Mouse (Mus musculus) midbrain, embryonic 10.5 days (tissue): Measurements from ENCODE around the gene Gga3. TPM values are rescaled to one million over a fixed set of nuclear protein-coding genes. Genes with fewer than 3 reads are reported as not detected.

Experiments
- DNase-seq: peaks from one replicate; pipeline ENCODE4 v3.0.0-alpha.2; 2017; ENCODE audit warnings: low spot score
- H3K27ac ChIP-seq: fragments of 300-500 bp; sonication (generic); replicated peaks from 2 replicates; pipeline ENCODE4 v1.5.1; 2016; ENCODE audit warnings: mild to moderate bottlenecking
- H3K27me3 ChIP-seq: fragments of 300-500 bp; sonication (generic); 2 replicates; pipeline ENCODE4 v1.6.1; 2016; ENCODE audit warnings: low read depth, mild to moderate bottlenecking; ENCODE audit not compliant: poor library complexity, severe bottlenecking
- H3K36me3 ChIP-seq: fragments of 300-500 bp; sonication (generic); 2 replicates; pipeline ENCODE4 v1.6.1; 2016; ENCODE audit warnings: mild to moderate bottlenecking, moderate library complexity
- H3K4me1 ChIP-seq: fragments of 300-500 bp; sonication (generic); 2 replicates; pipeline ENCODE4 v1.6.1; 2016
- H3K4me3 ChIP-seq: fragments of 300-500 bp; sonication (generic); 2 replicates; pipeline ENCODE4 v1.5.1; 2016; ENCODE audit warnings: mild to moderate bottlenecking, moderate library complexity
- H3K9me3 ChIP-seq: fragments of 300-500 bp; sonication (generic); replicated peaks from 2 replicates; pipeline ENCODE4 v1.6.1; 2016; ENCODE audit warnings: mild to moderate bottlenecking
- WGBS: fragments of 180-500 bp; shearing (Covaris S2); methylation state at CpG from one replicate; pipeline ENCODE4 v1.1.7; 2016; 5-methylcytosine and 5-hydroxymethylcytosine counted together
- polyA plus RNA-seq: library from polyadenylated mRNA; unstranded; fragments of >200 nt; fragmentation: Nextera tagmentation; extraction: Ambion mirVana; gene quantifications from 2 replicates; pipeline ENCODE4 v1.2.1, GENCODE M21; 2016

The Gga3 gene
- polyA plus RNA-seq, 1 experiment from 2014 or later, result 34.1 TPM

- H3K4me3 ChIP-seq, result no peak overlapping the region
- no peaks in the 10 kb centered on the region for H3K9me3 ChIP-seq
- peaks cover 26% of the 10 kb centered on the region for H3K36me3 ChIP-seq
- H3K27ac ChIP-seq, result no peak overlapping the region
- H3K27me3 ChIP-seq, result no peaks in the 10 kb centered on the region
- WGBS, result 91% methylated on average over 3 of the region's 4 CpGs
- H3K4me1 ChIP-seq, result peaks cover 5% of the 10 kb centered on the region; the same call in 1 of the 2 replicates
- no peak for DNase-seq
Measured at GRCm38 (mm10) chr11:115640311-115640828, 36.5 kb upstream of the Gga3 start.

DNA sequence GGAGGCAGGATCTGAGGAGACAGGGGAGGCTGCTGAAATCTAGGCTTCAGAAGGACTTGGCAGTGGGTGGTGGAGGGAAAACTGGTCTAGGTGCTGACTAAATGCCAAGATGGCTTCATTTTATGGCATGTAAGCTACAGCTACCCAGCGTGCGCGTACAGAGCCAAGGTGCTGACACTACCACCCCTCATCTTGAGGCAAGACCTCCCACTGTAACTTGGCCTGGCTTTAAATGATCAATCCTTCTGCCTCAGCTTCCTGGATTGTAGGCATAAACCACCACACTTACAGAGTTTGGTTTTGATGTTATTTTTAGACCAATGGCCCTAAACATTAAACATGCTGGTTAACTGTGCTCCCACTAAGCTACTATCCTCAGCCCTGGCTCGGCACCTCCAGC is 35.7 kb upstream of the Gga3 start:
- Histone ChIP-seq H3K4me1 (peaks cover 5% of the 10 kb centered on the region; the same call in 1 of the 2 replicates), H3K27ac (no peak overlapping the region)
- 91% methylated on average over 4 of the region's 4 CpGs for WGBS

DNA sequence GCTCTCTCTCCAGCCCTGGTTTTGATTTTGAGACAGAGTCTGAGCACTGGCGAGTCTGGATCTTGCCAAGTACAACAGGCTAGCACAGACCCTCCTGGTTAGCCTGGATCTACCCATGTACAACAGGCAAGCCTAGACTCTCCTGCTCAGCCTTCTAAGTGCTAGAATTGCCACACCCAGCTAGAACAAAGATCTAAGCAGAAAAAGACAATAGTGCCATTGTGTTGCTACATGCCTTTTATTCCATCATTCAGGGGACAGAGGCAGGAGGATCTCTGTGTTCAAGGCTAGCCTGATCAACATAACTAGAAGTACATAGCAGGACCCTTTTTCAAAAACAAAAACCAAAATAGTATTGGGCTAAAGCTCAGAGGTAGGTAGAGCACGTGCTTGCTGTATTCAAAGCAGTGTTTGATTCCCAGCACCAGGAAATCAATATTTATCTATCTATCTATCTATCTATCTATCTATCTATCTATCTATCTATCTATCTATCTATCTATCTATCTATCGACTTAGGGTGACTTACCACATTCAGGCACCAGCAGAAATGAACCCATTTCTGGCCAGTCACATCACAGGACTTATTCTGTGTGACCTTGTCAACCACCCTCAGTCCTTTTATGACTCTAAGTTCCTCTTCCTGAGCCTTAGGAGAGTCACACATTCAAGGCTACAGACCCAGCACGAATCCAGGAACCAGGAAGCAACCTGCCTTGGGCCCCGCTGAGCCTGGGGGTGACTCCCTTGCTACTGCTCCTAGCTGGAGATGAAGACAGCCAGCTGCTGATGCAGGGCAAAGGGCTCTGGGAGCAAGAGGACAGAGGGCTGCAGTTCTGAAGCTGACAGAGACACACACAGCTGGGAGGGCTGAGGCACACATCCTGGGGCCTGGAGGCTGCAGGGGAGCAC is 34.9 kb upstream of the Gga3 start:
- Histone ChIP-seq H3K36me3 (peaks cover 13% of the 10 kb centered on the region), H3K9me3 (no peaks in the 10 kb centered on the region), H3K27ac (no peak overlapping the region), H3K4me3 (no peak overlapping the region), H3K27me3 (no peaks in the 10 kb centered on the region), H3K4me1 (peaks cover 5% of the 10 kb centered on the region; the same call in 1 of the 2 replicates)
- DNase-seq, result no peak
- WGBS, result 86% methylated on average over 5 of the region's 5 CpGs

More for the DNA sequence above, 35.7 kb upstream of the Gga3 start:
- Histone ChIP-seq H3K9me3 (no peaks in the 10 kb centered on the region), H3K27me3 (no peaks in the 10 kb centered on the region), H3K36me3 (peaks cover 19% of the 10 kb centered on the region), H3K4me3 (no peak overlapping the region)
- DNase-seq, result no peak

DNA sequence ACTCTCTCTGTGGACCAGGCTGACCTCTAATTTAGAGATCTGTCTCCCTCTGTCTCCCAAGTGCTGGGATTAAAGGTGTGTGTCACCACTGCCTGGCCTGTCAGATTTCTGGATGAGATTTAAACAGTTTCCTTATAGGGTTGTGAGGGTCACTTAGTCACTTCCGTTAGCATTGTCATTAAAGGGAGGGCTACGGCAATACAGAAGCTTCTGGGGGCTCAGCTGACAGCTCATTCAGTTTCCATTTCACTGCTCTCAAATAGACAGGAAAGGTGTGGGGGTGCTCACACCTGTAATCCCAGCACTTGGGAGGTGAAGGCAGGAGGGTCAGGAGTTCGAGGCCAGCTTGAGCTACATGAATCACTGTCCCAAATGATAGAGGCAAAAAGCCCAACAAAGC is 33.1 kb upstream of the Gga3 start:
- WGBS, result 81% methylated on average over 3 of the region's 3 CpGs

GRCm38 (mm10) chr11:115635484-115635883 is 31.6 kb upstream of the Gga3 start:
- WGBS, result 75% methylated on average over 8 of the region's 8 CpGs
- Histone ChIP-seq H3K27me3 (no peaks in the 10 kb centered on the region), H3K4me3 (no peak overlapping the region), H3K4me1 (peaks cover 6% of the 10 kb centered on the region; the same call in 1 of the 2 replicates), H3K27ac (no peak overlapping the region), H3K36me3 (no peaks in the 10 kb centered on the region), H3K9me3 (no peaks in the 10 kb centered on the region)
- no peak for DNase-seq

More for the DNA sequence above, 33.1 kb upstream of the Gga3 start:
- DNase-seq, result no peak
- H3K36me3 ChIP-seq, result no peaks in the 10 kb centered on the region
- no peaks in the 10 kb centered on the region for H3K27me3 ChIP-seq
- H3K4me1 ChIP-seq, result peaks cover 5% of the 10 kb centered on the region; the same call in 1 of the 2 replicates
- H3K9me3 ChIP-seq, result no peaks in the 10 kb centered on the region
- no peak overlapping the region for H3K27ac ChIP-seq
- H3K4me3 ChIP-seq, result no peak overlapping the region

DNA sequence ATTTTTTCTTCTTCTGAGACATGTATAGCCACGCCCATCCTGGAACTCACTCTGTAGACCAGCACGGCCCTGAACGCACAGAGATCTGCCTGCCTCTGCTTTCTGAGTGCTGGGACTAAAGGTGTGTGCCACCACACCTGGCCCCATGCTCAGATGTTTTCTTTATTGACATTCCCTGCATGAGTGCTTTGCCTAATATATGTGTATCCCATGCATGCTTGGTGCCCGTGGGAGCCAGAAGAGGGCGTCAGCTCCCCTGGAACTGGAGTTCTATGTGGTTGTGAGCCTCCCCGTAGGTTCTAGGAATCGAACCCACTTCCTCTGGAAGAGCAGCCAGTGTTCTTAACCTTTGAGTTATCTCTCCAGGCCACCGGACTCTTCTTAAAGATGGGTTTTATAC is 31.2 kb upstream of the Gga3 start:
- Histone ChIP-seq H3K36me3 (no peaks in the 10 kb centered on the region), H3K27ac (no peak overlapping the region), H3K27me3 (no peaks in the 10 kb centered on the region), H3K4me3 (no peak overlapping the region), H3K4me1 (peaks cover 6% of the 10 kb centered on the region; the same call in 1 of the 2 replicates), H3K9me3 (no peaks in the 10 kb centered on the region)
- WGBS, result 88% methylated on average over 8 of the region's 8 CpGs
- no peak for DNase-seq

DNA sequence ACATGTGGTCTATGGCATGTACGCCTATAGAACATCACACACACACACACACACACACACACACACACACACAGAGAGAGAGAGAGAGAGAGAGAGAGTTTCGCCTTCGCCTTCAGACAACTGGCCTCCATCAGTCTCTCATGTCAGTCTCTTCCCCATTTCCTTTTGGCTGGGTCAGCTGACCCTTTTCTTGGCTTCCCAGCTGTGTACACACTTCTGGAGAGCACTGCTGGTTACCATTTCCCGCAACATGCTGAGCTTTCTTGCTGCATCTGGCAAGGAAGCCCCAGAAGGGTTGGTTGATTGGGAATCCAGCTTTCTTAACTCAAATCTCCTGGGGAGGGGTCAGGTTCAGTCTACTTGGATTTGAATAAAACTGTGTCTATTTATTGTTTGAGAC is 30.3 kb upstream of the Gga3 start:
- H3K27me3 ChIP-seq, result no peaks in the 10 kb centered on the region
- H3K27ac ChIP-seq, result no peak overlapping the region
- H3K4me1 ChIP-seq, result peaks cover 6% of the 10 kb centered on the region; the same call in 1 of the 2 replicates
- no peaks in the 10 kb centered on the region for H3K36me3 ChIP-seq
- no peaks in the 10 kb centered on the region for H3K9me3 ChIP-seq
- 85% methylated on average over 4 of the region's 4 CpGs for WGBS
- no peak for DNase-seq
- no peak overlapping the region for H3K4me3 ChIP-seq

DNA sequence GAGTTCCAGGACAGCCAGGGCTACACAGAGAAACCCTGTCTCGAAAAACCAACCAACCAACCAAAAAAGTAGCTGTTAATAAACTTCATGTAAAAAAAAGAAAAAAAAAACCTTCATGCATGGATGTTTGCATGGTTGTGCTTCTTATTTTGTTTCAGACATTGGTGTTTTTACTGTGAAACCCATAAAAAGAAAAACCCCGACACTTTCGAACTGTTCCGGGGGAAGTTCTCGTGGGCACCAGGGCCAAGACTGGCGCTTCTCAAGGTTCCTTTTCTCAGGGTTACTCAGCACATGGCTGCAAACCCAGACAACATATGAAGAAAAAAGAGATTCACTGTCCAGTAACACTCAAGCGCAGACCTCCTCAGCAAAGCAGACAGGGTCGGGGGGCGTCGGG is 29.0 kb upstream of the Gga3 start:
- Histone ChIP-seq H3K9me3 (no peaks in the 10 kb centered on the region), H3K4me3 (no peak overlapping the region), H3K27me3 (no peaks in the 10 kb centered on the region), H3K27ac (no peak overlapping the region), H3K36me3 (no peaks in the 10 kb centered on the region), H3K4me1 (peaks cover 10% of the 10 kb centered on the region)
- WGBS, result 88% methylated on average over 10 of the region's 10 CpGs
- no peak for DNase-seq

DNA sequence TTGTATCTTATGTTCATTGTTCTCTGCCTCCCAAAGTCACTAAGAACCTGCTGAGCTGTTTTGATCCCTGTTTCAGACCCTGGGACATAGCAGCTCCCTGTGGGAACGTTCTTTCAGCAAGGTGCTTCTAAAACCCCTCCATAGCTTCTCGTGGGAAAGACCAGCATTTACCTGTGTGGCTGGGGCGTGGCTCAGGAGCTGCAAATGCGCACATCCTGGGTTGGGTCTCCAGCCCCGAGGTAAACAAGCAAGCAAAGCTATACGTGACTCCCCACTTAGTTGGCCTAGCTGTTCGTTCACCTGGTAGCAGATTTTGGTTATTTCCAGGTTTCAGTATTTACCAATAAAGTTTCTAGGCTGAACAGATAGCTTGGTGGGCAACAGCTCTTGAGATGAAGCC is 28.4 kb upstream of the Gga3 start:
- no peaks in the 10 kb centered on the region for H3K9me3 ChIP-seq
- no peak overlapping the region for H3K27ac ChIP-seq
- H3K36me3 ChIP-seq, result no peaks in the 10 kb centered on the region
- peaks cover 16% of the 10 kb centered on the region for H3K4me1 ChIP-seq
- no peaks in the 10 kb centered on the region for H3K27me3 ChIP-seq
- DNase-seq, result no peak
- H3K4me3 ChIP-seq, result no peak overlapping the region
- 81% methylated on average over 7 of the region's 7 CpGs for WGBS

DNA sequence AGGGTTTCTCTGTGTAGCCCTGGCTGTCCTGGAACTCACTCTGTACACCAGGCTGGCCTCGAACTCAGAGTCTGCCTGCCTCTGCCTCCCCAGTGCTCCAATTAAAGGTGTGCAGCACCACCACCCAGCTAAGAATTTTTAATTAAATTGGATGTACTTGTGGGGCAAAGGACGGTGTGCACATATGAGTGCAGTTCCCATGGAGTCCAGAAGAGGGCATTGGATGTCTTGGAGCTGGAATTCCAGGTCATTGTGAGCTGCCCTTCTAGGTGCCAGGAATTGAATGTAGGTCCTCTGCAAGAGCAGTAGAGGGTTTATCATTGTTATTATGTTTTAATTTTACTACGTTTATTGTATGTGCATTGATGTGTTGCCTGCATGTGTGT is 27.6 kb upstream of the Gga3 start:
- peaks cover 22% of the 10 kb centered on the region for H3K4me1 ChIP-seq
- no peak overlapping the region for H3K4me3 ChIP-seq
- no peaks in the 10 kb centered on the region for H3K27me3 ChIP-seq
- H3K9me3 ChIP-seq, result no peaks in the 10 kb centered on the region
- H3K27ac ChIP-seq, result no peak overlapping the region
- no peaks in the 10 kb centered on the region for H3K36me3 ChIP-seq
- DNase-seq, result peak; percentile 41
- 17% methylated on average over 3 of the region's 3 CpGs for WGBS

GRCm38 (mm10) chr11:115630532-115631504 is 27.0 kb upstream of the Gga3 start:
- H3K9me3 ChIP-seq, result no peaks in the 10 kb centered on the region
- no peak overlapping the region for H3K4me3 ChIP-seq
- no peak for DNase-seq
- no peak overlapping the region for H3K27ac ChIP-seq
- peaks cover 26% of the 10 kb centered on the region for H3K4me1 ChIP-seq
- no peaks in the 10 kb centered on the region for H3K36me3 ChIP-seq
- 51% methylated on average over 16 of the region's 16 CpGs for WGBS
- H3K27me3 ChIP-seq, result no peaks in the 10 kb centered on the region

GRCm38 (mm10) chr11:115629734-115630531 is 26.1 kb upstream of the Gga3 start:
- no peaks in the 10 kb centered on the region for H3K27me3 ChIP-seq
- 92% methylated on average over 13 of the region's 13 CpGs for WGBS
- no peaks in the 10 kb centered on the region for H3K9me3 ChIP-seq
- no peak for DNase-seq
- H3K4me3 ChIP-seq, result no peak overlapping the region
- H3K4me1 ChIP-seq, result peaks cover 26% of the 10 kb centered on the region
- H3K36me3 ChIP-seq, result 0 out of 2 replicates have a peak, but pooled peaks cover 2% of the 10 kb centered on the region
- no peak overlapping the region for H3K27ac ChIP-seq
